Mouse (Mus musculus) lung, adult 2 months (tissue): ENCODE measurements around the gene Bcl6b.

ENCODE experiments used
- CTCF ChIP-seq: fragments of 200-500 bp; IDR thresholded peaks from 2 replicates; pipeline ENCODE4 v1.5.1; 2011; ENCODE audit warnings: mild to moderate bottlenecking, low read length, control low read depth; ENCODE audit not compliant: insufficient read depth
- POLR2A ChIP-seq: fragments of 200-500 bp; IDR thresholded peaks from 2 replicates; pipeline ENCODE4 v1.6.1; 2011; ENCODE audit warnings: low read depth, mild to moderate bottlenecking, control low read depth, low read length, borderline replicate concordance; ENCODE audit errors: extremely low read depth

- TF ChIP-seq CTCF (peak; percentile 59), POLR2A (no peak)
Observed at GRCm38 (mm10) chr11:70254931-70255531, 25.4 kb upstream of the Bcl6b start, which contains the start of gene Alox12.
